Mouse (Mus musculus): Measurements from ENCODE around the gene Cfap73. TPM values are rescaled to one million over a fixed set of nuclear protein-coding genes. Genes with fewer than 3 reads are reported as not detected.

Cfap73 gene
- total RNA-seq, 2 experiments from 2014 or later, result not detected

GRCm38 (mm10) chr5:120621078-120621765 lies 12.8 kb downstream of the Cfap73 start:
- TF ChIP-seq CTCF (IDR thresholded peaks at IDR 0.05), result no peak
- H3K27ac ChIP-seq, result no peak overlapping the region
- DNase-seq, result no peak
- H3K4me3 ChIP-seq, result no peak overlapping the region
- intact Hi-C loops (cut with DNase I), result loop anchor here (10.0 kb wide), 1 partner anchor 124 kb away; the partner anchor contains the start of gene Oas2

GRCm38 (mm10) chr5:120620375-120621077 lies 13.5 kb downstream of the Cfap73 start:
- no peak; the same call in 1 of the 2 replicates for TF ChIP-seq CTCF (IDR thresholded peaks at IDR 0.05)
- DNase-seq, result peak; percentile 82
- H3K4me3 ChIP-seq, result no peak overlapping the region
- H3K27ac ChIP-seq, result no peak overlapping the region
- intact Hi-C loops (cut with DNase I), result loop anchor here (1.0 to 10.0 kb wide), 2 partner anchors 53 to 124 kb away; partner anchors contain the start of gene Oas2

GRCm38 (mm10) chr5:120619201-120619600 lies 14.8 kb downstream of the Cfap73 start:
- intact Hi-C loops (cut with DNase I), result no loop called here
- DNase-seq, result peak; percentile 60
- H3K4me3 ChIP-seq, result no peak overlapping the region
- H3K27ac ChIP-seq, result no peak overlapping the region
- TF ChIP-seq CTCF (IDR thresholded peaks at IDR 0.05), result peak; percentile 84

GRCm38 (mm10) chr5:120618778-120619177 lies 15.3 kb downstream of the Cfap73 start:
- intact Hi-C loops (cut with DNase I), result no loop called here

GRCm38 (mm10) chr5:120615903-120616302 lies 18.1 kb downstream of the Cfap73 start:
- peak; percentile 58 for TF ChIP-seq CTCF (IDR thresholded peaks at IDR 0.05)
- H3K27ac ChIP-seq, result no peak overlapping the region
- no peak for DNase-seq
- intact Hi-C loops (cut with DNase I), result no loop called here
- H3K4me3 ChIP-seq, result no peak overlapping the region

More at GRCm38 (mm10) chr5:120618778-120619177, 15.3 kb downstream of the Cfap73 start:
- Histone ChIP-seq H3K27ac (no peak overlapping the region), H3K4me3 (no peak overlapping the region)
- no peak for TF ChIP-seq CTCF (IDR thresholded peaks at IDR 0.05)
- no peak for DNase-seq

GRCm38 (mm10) chr5:120612822-120613604 lies 21.0 kb downstream of the Cfap73 start:
- intact Hi-C loops (cut with DNase I), result no loop called here
- DNase-seq, result peak; percentile 100
- no peak for TF ChIP-seq CTCF (IDR thresholded peaks at IDR 0.05)
- Histone ChIP-seq H3K27ac (peak overlapping the region; percentile 98), H3K4me3 (peak overlapping the region; percentile 78)

- DNase-seq, result peak; percentile 97
- Histone ChIP-seq H3K27ac (peak within 1 kb of the TSS; percentile 98), H3K4me3 (peak within 1 kb of the TSS; percentile 78)
- TF ChIP-seq CTCF (IDR thresholded peaks at IDR 0.05), result no peak
- intact Hi-C loops (cut with DNase I), result no loop called here
Observed at GRCm38 (mm10) chr5:120612442-120612821, 21.6 kb downstream of the Cfap73 start, which contains the start of the genes Rita1 and Ddx54. Gene Rita1, minus strand, starts transcription at chr5:120612589. Gene Ddx54, plus strand, starts transcription at chr5:120612739.

GRCm38 (mm10) chr5:120611416-120611815 lies 22.6 kb downstream of the Cfap73 start:
- H3K4me3 ChIP-seq, result peak overlapping the region; percentile 78
- no peak for DNase-seq
- no peak for TF ChIP-seq CTCF (IDR thresholded peaks at IDR 0.05)
- intact Hi-C loops (cut with DNase I), result no loop called here
- H3K27ac ChIP-seq, result peak overlapping the region; percentile 98

GRCm38 (mm10) chr5:120610906-120611305 lies 23.1 kb downstream of the Cfap73 start:
- H3K27ac ChIP-seq, result no peak overlapping the region
- intact Hi-C loops (cut with DNase I), result no loop called here
- TF ChIP-seq CTCF (IDR thresholded peaks at IDR 0.05), result no peak
- H3K4me3 ChIP-seq, result no peak overlapping the region
- DNase-seq, result no peak

GRCm38 (mm10) chr5:120609246-120609775 lies 24.7 kb downstream of the Cfap73 start:
- Histone ChIP-seq H3K4me3 (no peak overlapping the region), H3K27ac (no peak overlapping the region)
- DNase-seq, result no peak
- TF ChIP-seq CTCF (IDR thresholded peaks at IDR 0.05), result no peak
- intact Hi-C loops (cut with DNase I), result no loop called here

- no peak overlapping the region for H3K4me3 ChIP-seq
- no peak overlapping the region for H3K27ac ChIP-seq
- no peak for DNase-seq
- TF ChIP-seq CTCF (IDR thresholded peaks at IDR 0.05), result no peak
- intact Hi-C loops (cut with DNase I), result no loop called here
Observed at GRCm38 (mm10) chr5:120607335-120607734, 26.7 kb downstream of the Cfap73 start.

- intact Hi-C loops (cut with DNase I), result no loop called here
Observed at GRCm38 (mm10) chr5:120606590-120607200, 27.3 kb downstream of the Cfap73 start.

More at GRCm38 (mm10) chr5:120606590-120607200, 27.3 kb downstream of the Cfap73 start:
- no peak for TF ChIP-seq CTCF (IDR thresholded peaks at IDR 0.05)
- H3K4me3 ChIP-seq, result no peak overlapping the region
- no peak overlapping the region for H3K27ac ChIP-seq
- no peak for DNase-seq
